ENCODE assay signal across 8 mouse cellular contexts in the genomic region with DNA sequence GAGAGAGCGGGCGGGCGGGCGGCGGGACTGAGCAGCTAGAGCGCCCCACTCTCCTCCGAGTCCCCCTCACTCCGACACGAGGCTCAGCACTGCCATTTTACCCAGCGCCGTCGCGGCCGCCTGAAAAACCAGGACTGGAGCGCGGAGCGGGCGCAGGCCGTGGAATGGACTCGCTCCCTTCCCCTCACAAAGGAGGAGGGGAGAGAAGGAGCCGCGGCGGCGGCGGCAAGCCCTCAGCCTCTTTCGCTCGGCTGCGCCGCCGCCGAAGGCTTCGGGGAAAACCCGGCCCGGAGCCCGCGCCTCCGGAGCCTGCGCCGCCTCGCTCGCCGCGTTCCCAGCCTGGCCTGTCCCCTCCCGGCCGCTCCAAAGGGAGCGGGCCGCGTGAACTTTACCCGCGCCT. TPM values are rescaled to one million over a fixed set of nuclear protein-coding genes. Genes with fewer than 3 reads are reported as not detected.
A peak's percentile ranks its signal among the peaks of the same experiment; 100 is the strongest.
DNase-seq lines count a peak whose midpoint lies in the region.

No protein-coding gene starts in this region.

- peaks cover 38% of the 10 kb centered on the region for H3K4me1 ChIP-seq in megakaryocyte, embryonic 14.5 days

- H3K4me3 ChIP-seq in megakaryocyte, embryonic 14.5 days (replicated peaks) = peak overlapping the region; percentile 94

- no peaks in the 10 kb centered on the region for H3K27me3 ChIP-seq in megakaryocyte, embryonic 14.5 days (replicated peaks)

- H3K9me3 ChIP-seq in megakaryocyte, embryonic 14.5 days = no peaks in the 10 kb centered on the region

- H3K36me3 ChIP-seq in megakaryocyte, embryonic 14.5 days (replicated peaks; ENCODE audit: low read length) = peaks cover 12% of the 10 kb centered on the region

- peak; percentile 98 to 100 for DNase-seq in adrenal gland, adult (ENCODE audit: inconsistent age in 2 of 2, low spot score in 1 of 2)
- peak; percentile 94 for DNase-seq in embryo, embryonic 10 days (ENCODE audit: low spot score)
- DNase-seq in gastrocnemius, postnatal 10 days = peak; percentile 97
- peak; percentile 98 for DNase-seq in induced T-regulatory cell, adult 2 months (ENCODE audit: low read depth)
- DNase-seq in left cerebral cortex, adult 8-10 months (ENCODE audit: low spot score in 2 of 2) = peak; percentile 96 to 100
- DNase-seq in right cerebral cortex, adult 2 months (ENCODE audit: low spot score in 2 of 2) = peak; percentile 99
- peak; percentile 94 for DNase-seq in urinary bladder, postnatal 10 days (ENCODE audit: low spot score)

RNA-seq across cellular contexts. Expression of gene Arid1a, which starts 2.3 kb away (rescaled TPM):
- 10 to 100 TPM; 33.5 to 44.1 TPM for total RNA-seq in gastrocnemius, postnatal 10 days (2021)
- total RNA-seq in left cerebral cortex, adult 8-10 months (2022) = 10 to 100 TPM; 86.3 to 93.9 (median 90.7) TPM
- polyA plus RNA-seq in megakaryocyte, embryonic 14.5 days (2012; ENCODE audit: insufficient read depth, low replicate concordance) = 29.1 and 51.7 TPM in 2 replicates

Comparison
In these comparisons a context has a peak if more than half of its experiments do, and no peak if none do; other contexts are left out.
1. Peak in every context shown above with its lines: DNase-seq and H3K4me3 ChIP-seq.